Mouse (Mus musculus): ENCODE data around the gene Pik3r5.

Gene Pik3r5

DNA sequence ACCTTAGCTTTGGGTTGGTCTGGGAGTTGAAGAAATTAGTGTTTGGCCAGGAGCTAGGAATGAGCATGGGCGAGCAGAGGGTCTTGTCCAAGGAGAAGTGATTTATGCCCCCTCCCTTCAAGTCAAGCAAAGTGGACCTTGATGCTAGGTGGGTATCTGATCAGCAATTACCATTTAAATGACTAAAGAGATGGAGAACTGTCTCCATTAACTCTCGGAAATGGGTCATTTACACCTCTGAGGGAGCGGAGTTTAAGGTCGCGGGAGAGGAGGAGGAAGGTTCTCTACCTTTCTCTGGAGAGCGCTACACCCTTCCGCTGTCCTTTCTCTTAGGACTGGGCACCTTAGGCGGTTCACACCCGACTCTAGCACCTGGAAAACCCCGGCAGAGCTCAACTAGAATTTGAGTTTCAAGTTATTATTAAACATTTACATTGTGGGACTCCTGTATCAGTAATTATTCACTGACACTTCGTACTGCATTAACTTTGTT is 31.1 kb upstream of the Pik3r5 start, which contains the start of gene Ntn1:
Gene Ntn1, minus strand, starts transcription at position 97 of the 493 bp plus-strand sequence.
- DNase-seq (ENCODE audit: low read depth, low spot score), result no peak

DNA sequence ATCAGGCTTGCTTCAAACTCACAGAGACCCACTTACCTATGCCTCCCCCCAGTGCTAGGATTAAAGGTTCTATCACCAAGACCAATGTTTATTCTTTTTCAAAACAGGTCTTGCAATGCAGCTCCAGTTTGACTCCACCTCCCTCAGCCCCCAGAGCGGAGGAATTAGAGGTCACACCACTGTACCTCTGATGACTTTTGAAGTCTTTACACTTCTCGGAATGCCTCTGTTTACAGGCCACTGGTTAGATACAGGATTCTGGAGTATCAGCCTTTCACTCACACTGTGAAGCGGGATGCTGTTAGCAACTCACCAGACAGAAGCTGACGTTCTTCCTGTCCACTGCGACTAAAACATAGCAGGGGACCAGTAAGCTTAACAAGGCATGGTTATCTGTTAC is 30.5 kb upstream of the Pik3r5 start:
- no peak for DNase-seq (ENCODE audit: low read depth, low spot score)

DNA sequence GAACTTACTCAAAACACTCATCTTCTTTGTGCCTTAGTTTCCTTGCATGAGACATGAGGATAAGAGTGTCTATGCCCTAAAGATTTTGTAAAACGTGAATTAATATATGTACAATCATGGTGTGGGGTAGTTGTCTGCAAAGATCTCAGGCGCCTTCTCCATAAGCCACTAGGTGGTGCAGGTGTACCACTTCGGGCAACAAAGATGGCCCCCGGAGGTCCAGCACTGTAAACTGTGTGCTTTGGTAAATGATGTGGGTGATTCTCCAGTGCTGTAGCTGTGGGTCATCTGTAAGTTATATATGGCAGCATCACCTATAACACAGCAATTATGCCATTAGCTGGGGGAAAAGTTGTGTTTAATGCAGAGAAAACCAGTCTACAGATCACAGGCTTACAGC is 27.7 kb upstream of the Pik3r5 start:
- DNase-seq (ENCODE audit: low read depth, low spot score), result peak; percentile 31

DNA sequence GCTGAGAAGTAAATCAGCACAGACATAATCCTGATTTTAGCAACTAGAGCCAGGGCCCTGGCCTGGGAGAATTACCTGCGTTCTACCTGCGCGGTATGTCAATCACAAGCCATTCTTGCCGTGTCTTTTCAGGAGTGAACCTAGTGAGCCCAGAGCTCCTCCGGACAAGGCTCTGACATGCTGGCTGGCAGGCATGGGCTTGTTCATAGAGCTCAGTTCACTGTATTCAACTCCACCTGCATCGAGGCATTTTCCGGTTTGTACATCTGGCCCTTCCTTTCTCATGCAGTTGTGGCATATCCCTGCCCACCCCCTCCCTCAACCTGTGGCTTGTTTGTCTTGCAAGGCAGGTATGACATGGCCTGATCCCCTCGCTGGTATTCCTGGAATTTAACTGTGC is 26.3 kb upstream of the Pik3r5 start:
- no peak for DNase-seq (ENCODE audit: low read depth, low spot score)

DNA sequence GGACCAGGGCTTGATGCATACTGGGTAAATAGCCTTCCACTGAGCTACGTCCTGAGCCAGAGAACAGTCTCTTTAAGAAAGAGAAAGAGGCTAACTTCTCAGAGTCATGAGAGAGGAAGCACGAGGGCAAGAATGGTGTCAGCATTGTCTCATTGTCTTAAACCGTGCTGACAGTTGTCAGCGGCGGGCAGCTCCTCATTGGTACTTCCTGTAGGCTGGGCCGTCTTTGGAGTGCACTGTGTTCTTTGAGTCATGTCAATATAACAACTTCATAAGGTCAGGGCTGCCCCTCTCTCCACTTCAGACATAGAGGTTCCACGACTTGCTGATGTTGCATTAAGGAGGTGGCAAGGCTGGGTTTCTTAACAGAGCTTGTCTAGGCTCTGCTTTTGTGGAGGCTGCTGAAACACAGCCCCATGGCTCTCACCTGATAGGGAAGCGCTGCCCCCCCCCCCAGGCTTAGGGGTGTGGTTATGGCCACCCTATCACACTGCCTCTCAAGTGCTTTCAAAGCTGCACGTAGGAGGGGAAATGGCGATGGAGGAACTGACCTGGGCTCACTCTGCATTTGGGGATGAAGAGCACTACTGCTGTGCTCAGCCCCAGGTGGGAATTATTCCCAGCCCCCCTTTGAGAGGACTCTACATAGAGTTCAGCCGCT is 24.5 kb upstream of the Pik3r5 start:
- DNase-seq (ENCODE audit: low read depth, low spot score), result no peak

DNA sequence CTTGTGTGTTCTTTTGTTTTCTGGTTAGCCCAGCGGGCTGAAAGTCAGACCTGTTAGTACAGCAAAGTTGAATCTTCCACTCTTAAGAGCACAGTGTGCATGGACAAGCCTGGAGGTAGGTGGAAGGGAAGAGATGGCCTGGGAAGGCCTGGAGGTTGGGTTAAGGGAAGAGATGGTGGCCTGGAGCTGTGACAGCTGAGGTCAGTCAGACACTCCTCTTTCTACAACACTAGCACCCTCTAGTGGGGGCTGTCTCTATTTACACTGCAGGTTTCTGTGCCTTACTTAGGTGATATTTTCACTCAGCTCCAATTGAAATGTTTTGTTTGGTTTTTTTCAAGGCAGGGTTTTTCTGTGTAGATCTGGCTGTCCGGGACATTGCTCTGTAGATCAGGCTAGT is 23.8 kb upstream of the Pik3r5 start:
- DNase-seq (ENCODE audit: low read depth, low spot score), result peak; percentile 91

DNA sequence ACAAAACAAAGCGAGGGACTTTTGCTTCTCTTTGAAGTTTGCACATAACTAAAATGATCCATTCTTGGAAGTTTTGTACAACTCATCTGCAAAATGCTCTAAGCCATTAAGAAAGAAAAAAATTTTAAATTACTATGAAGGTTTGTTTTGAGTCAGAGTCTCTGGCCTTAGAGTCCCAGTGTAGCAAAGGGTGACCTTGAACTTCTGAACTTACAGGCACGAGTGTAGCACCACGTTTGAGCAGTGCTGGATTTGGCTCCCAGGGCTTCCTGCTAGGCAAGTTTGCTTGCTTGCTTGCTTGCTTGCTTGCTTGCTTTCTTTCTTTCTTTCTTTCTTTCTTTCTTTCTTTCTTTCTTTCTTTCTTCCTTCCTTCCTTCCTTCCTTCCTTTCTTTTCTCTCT is 14.9 kb upstream of the Pik3r5 start:
- no peak for DNase-seq (ENCODE audit: low read depth, low spot score)

DNA sequence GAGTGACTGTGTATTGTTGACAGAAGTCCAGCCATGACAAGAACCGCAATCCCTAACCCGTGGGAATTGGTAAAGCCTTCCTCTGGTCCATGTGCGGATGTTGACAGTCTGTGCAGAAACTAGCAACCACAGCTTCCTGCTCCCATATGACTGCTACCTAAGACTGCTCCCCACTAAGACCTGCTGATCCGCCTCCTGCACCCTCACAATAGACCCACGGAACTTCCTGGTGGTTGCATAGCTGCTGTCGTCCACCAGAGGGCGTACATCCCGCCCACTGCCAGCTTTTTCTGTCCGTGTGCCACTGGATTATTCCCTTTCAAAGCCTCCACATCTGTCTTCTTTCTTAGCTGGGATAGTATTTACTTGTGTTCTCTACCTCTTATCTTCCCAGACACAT is 14.1 kb upstream of the Pik3r5 start:
- peak; percentile 46 for DNase-seq (ENCODE audit: low read depth, low spot score)

DNA sequence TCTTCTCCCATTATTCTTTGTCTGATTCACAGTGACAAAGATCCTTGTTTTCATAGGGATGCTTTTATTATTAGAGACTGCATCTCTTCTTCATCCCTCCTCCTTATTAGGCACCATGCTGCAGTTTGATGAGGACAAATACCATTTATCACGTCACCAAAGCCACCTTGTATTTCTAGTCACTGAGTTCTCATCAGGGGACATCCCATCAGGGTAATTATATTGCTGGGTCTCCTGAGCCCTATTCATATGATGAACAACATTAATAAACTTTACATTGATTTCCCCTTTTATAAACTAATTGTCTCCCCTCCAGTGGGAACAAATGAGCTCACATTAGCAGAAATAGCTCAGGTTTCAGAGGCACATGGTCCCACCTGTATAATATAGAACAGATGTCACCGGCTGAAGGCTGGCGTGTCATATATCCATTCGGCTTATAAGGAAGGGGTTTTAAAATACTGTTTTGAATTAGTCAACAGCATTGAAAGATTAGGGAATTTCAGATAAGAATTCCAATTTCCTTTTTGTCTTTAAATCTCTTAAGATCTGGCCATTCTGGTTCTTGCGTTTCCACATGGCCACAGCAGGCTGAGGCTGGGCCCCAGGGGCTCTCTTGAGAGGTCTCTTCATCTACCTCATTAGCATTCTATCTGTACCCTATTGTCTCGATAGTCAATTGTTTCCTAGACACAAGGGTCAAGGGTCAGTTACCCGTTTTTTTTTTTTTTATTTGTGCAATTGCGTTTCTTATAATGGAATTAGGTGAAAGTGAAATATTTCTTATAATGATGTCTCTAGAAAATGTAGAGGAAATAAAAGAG is 6.2 kb upstream of the Pik3r5 start:
- no peak for DNase-seq (ENCODE audit: low read depth, low spot score)

DNA sequence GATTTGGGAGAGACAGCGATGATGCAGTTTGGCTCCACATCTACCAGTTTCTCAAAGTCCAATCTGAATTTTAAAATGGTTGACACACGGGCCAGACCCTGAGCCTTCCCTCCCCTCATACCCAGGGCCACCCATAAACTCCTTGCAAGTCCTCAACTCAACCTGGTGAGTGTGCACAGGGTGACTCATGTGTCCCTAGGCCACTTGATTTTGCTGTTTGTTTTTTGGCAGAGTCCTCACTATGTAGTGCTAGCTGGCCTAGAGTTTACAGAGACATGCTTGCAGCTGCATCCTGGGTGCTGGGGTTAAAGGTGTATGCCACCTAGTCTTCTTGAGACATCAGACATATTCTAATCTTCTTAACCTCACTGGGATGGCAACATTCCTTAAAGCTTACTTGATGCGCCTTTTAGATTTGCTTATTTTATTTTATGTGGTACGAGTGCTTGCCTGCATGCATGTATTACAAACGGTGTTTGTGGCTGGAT is 4.8 kb upstream of the Pik3r5 start:
- DNase-seq (ENCODE audit: low read depth, low spot score), result no peak

DNA sequence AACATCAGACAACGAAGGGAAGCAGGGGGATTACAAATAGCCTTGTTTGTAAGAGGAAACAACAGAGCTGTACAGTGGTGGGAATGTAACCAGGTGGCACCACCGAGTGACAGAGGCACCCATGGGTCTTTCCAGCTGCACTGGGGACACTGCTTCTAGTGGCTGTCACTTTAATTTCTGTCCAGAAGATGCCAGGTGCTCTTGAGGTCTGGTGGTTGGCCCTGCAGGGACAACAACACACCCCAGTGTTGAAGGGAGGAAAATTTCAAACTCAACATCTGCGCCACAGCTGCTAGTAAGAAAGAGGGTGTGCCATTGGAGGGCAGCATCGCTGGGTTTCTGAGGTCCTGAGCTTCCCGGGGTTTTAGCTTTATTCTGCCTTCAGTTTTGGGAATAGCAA is 1.3 kb upstream of the Pik3r5 start:
- no peak for DNase-seq (ENCODE audit: low read depth, low spot score)

DNA sequence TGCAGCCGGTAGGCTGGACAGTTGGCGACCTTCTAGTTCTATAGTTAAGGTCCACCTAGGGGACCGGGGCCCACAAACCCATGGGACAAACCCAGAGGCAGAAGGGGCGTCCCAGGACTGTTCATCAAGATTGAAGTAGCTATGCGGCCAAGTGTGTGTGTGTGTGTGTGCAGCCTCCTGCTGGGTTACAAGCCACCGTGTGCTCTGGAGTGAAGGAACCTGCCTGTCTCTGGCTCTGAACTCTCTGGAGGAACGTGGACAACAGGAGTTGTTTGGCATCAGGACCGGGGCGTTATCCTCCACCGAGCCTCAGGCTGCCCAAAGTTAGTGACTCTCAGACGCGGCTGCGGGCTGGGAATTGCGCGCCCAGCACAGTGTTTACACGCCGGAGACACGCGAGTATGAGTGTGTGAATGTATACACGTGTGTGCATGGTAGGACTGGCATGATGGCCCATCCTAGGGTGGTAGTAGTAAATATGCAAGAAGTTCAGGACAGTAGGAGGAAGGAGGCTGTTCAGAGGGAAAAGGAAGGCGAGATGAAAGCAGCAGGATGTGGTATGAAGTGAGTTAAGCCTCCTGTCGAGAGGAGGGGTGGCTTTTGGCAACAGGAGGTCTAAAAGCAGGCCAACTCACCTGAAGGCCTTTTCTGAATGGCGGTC is 570 bp downstream of the Pik3r5 start:
- no peak for DNase-seq (ENCODE audit: low read depth, low spot score)

DNA sequence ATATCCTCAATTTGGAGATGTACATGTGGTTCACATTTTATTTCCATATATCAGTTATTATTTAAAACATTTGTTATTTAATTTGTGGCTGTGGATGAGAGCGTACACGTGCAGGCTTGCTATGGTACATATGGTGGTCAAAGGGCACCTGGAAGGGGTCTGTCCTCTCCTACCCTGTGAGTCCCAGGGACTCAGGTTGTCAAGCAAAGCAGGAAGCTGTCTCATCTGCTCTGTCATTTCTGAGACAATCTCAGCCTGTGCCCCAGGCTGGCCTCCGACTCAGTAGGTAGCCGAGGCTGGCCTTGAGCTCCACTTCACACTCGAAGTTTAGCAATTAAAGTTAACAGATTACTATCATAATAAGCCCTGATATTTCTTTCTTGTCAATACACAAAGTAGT is 1.6 kb downstream of the Pik3r5 start:
- DNase-seq (ENCODE audit: low read depth, low spot score), result no peak

DNA sequence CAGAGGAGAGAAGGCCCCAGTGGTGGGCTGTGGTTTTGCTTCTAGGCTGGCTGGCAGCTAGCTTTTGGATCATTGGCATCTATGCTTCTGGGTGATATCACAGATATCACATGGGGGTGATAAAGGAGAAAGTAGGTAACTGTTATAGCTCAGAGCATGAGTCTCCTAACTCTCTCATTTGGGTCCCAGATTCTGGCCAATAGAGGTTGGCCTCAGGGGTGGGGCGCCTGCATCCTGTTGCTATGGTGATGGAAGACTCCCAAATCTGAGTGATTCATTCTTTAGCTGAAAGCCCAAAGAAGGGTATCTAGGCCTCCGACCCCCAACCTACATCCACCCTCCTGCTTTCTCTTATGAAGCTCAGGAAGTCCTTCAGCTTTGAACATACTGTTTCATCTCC is 2.8 kb downstream of the Pik3r5 start:
- DNase-seq (ENCODE audit: low read depth, low spot score), result no peak

DNA sequence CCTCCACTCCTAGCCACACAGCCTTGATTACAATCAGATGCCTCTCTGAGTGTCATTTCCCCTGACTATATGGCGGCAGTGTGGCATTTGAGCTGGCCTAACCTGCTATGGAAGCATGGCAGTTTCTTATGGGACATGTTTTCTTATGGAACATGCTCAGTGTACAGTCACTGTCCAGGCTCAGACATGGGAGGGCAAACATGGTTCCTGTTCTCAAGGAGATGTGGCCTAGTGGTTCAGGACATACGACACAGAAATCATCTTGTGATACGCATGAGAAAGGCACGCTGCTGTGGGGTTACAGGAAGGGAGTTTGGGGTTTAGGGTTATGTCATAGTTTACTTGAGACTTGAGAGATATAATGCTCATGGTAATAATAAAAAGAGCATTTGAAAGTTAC is 3.7 kb downstream of the Pik3r5 start:
- DNase-seq (ENCODE audit: low read depth, low spot score), result no peak

DNA sequence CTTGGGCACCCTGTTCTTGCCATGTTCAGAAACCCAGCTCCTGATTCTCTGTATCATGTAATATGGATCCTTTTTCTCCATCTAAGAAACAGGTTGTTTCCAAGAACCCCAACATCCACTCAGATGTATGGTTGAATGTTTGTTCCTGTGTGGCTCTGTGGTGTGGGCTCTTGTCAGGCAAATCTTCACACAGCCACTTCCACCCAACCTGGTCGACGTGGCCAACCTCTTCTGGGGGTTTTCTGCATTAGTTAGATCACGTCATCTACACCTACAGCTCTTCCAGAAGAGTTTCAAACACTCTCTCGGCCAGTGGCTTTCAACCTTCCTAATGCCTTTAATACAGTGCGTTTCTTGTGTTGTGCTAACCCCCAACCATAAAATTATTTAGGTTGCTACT is 4.5 kb downstream of the Pik3r5 start:
- no peak for DNase-seq (ENCODE audit: low read depth, low spot score)

DNA sequence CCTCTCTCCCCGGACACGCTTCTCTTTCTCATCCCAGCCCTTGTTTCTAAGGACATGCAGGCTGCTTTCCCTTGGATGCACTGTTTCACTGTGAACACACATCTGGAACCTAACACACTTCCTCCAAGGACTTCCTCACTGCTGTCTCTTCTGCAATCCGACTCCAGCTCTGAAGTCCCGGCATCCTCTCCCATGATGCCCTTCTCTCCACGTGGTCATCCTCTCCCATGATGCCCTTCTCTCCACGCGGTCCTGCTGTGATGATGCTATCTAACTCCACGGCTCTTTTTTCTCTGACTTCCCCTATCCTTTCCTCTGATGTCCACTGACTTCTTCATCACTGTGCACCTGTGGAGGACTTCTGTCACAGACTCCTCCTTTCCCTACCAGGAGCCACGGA is 8.2 kb downstream of the Pik3r5 start:
- no peak for DNase-seq (ENCODE audit: low read depth, low spot score)

DNA sequence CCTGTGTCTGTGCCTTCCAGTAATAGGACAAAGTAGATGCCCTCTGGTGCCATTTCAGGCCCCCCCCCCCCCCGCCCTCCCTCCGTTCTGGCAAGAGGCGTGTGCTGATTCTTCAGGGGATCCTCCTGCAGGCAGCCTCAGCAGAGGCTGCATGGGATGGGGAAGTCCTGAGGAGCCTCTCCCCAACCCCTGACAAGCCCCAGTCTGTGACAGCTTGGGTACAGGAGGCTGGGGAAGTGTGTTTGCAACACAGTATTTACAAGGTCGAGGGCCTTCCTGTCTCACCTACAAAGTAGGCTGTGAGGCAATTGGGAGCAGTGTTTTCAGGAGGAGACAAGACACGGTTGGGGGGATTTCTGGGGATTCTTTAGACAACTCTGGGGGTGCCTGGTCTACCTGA is 9.0 kb downstream of the Pik3r5 start:
- no peak for DNase-seq (ENCODE audit: low read depth, low spot score)

DNA sequence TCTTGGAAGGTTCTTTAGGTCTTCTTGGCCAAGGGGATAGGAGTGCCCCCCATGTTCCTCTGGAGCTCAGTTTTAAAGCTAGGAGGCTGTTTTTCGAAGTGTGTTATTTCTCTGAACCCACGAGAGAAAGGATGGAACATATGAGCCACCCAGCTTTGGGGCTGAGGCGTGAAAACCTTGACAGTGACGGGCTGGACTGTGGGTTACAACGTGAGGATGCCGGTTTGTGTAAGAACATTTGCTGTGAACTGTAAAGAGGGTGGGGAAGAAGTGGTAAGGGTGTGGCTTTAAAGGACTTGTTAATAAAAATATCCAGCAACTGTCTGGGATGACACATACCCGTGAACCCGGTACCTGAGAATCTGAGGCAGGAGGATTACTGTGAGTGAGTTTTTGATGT is 10.4 kb downstream of the Pik3r5 start:
- DNase-seq (ENCODE audit: low read depth, low spot score), result no peak

DNA sequence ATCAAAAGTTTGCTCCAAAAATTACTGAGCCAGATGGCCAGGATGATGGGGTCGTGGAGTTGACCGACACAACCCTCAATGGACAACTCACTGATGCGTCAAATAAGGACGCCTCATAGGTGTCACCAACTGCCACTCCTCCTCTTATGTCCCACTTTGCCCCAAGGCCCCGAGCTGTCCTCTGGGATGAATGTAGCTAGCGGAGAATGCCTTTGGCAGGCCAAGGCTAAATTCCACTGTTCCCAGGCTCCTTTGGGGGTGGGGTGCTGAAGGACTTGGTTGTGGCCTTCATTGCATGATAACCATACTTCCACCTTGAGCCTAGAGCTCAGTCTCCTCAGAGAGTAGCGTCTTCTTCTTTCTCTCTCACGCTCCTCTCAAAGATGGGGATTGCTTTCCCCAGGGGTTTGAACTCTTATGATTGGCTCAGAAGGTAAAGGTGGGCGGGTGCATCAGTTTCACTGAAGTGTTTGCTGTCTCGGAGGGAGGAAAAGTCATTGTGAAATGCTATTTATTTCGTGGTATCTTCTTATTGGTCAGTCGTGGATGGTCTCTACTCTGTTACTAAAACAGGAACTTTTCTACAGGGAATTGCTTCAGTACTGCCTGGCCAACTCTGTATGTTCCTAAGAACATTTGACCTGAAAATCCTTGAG is 11.2 kb downstream of the Pik3r5 start:
- no peak for DNase-seq (ENCODE audit: low read depth, low spot score)

DNA sequence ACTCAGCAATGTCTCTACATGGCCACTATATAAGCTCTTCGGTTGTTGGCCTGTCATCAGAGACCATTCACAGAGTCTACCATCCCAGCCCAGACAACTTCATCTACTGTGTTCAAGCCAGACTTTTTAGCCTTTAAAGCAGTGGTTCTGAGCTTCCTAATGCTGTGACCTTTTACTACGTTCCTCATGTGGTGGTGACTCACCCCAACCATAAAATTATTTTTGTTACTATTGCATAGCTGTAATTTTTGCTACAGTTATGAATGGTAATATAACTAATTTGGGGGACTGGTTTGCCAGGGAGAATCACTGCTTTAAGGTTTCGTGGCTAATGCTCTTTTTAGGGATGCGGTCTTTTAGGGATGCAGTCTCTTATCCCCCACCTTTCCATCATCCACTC is 14.0 kb downstream of the Pik3r5 start:
- peak; percentile 78 for DNase-seq (ENCODE audit: low read depth, low spot score)

DNA sequence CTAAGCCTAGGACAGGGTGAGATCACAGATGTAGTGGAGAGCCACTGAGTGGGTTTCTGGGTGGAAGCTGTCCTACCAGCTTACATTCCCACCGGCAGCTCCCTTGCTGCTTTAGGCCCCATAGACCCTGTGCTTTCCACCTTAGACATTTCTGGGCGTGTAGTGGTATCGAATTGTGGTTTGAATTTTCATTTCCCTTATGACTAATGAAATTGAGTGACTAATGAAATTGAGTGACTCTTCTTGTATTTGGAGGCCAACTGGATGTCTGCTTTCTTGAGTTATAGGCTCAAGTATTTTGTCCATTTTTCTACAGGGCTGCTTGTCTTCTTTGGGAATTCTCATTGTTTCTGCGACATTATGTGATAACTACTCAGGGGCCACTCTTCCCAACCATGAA is 14.6 kb downstream of the Pik3r5 start:
- DNase-seq (ENCODE audit: low read depth, low spot score), result peak; percentile 79

All from 3T3-L1 (cell line).